ENCODE assay signal across 10 mouse cellular contexts in genomic region chr3:121170631-121171030, GRCm38 (mm10). TPM values are rescaled to one million over a fixed set of nuclear protein-coding genes. Genes with fewer than 3 reads are reported as not detected.
A peak's percentile ranks its signal among the peaks of the same experiment; 100 is the strongest.
DNase-seq lines count a peak whose midpoint lies in the region; ATAC-seq and TF ChIP-seq lines count a peak whose summit lies in the region.
"Had no signal": no experiment of that assay in that cellular context is flagged by ENCODE, and none has a peak within 500 bp of the region (broad histone marks: within the 10 kb centered on the region; RNA-seq: fewer than 3 reads in every experiment).

No protein-coding gene starts in this region.

- intact Hi-C loops in left cerebral cortex, postnatal 10 days (cut with DNase I): loop anchor here (5.0 to 10.0 kb wide), 3 partner anchors 94 to 254 kb away; partner anchors contain the start of genes Alg14 and Cnn3

- no peak for TF ChIP-seq POLR2A in lung, adult 2 months (IDR thresholded peaks at IDR 0.05; ENCODE audit: borderline replicate concordance, extremely low read depth, low read depth, low read length)

- H3K4me1 ChIP-seq in lung, embryonic 15.5 days: peaks cover 9% of the 10 kb centered on the region
- H3K4me1 ChIP-seq in lung, adult 2 months (ENCODE audit: control insufficient read depth, insufficient read depth, low read length): no peaks in the 10 kb centered on the region; the same call in 1 of the 2 replicates
- 0 out of 2 replicates have a peak, but pooled peaks cover 8% of the 10 kb centered on the region for H3K4me1 ChIP-seq in forebrain, embryonic 13.5 days
- H3K4me1 ChIP-seq in liver, embryonic 11.5 days (replicated peaks; ENCODE audit: control insufficient read depth, insufficient read depth, low read length): peaks cover 29% of the 10 kb centered on the region
- H3K4me1 ChIP-seq in stomach, postnatal 0 days (replicated peaks; ENCODE audit: control insufficient read depth, insufficient read depth): 0 out of 2 replicates have a peak, but pooled peaks cover 3% of the 10 kb centered on the region

- peak overlapping the region; percentile 63; the same call in 1 of the 2 replicates for H3K4me3 ChIP-seq in lung, embryonic 15.5 days
- no peak overlapping the region for H3K4me3 ChIP-seq in lung, adult 2 months (replicated peaks; ENCODE audit: extremely low read depth, low read depth, low read length)
- H3K4me3 ChIP-seq in forebrain, embryonic 13.5 days: peak overlapping the region; percentile 63
- peak overlapping the region; percentile 68 for H3K4me3 ChIP-seq in liver, embryonic 11.5 days (ENCODE audit: low read depth, low read length)
- peak overlapping the region; percentile 73; the same call in 1 of the 2 replicates for H3K4me3 ChIP-seq in stomach, postnatal 0 days (ENCODE audit: low read depth, low read length)

- H3K27me3 ChIP-seq in lung, embryonic 15.5 days: 0 out of 2 replicates have a peak, but pooled peaks cover 6% of the 10 kb centered on the region
- H3K27me3 ChIP-seq in forebrain, embryonic 13.5 days: no peaks in the 10 kb centered on the region
- no peaks in the 10 kb centered on the region for H3K27me3 ChIP-seq in liver, embryonic 11.5 days (replicated peaks; ENCODE audit: control insufficient read depth, insufficient read depth, low read length)
- H3K27me3 ChIP-seq in stomach, postnatal 0 days (ENCODE audit: control insufficient read depth, insufficient read depth, low read length): no peaks in the 10 kb centered on the region

- no peak for DNase-seq in lung, adult 2 months
- DNase-seq in liver, embryonic 11.5 days (ENCODE audit: low spot score): no peak
- DNase-seq in stomach, postnatal 0 days (ENCODE audit: low spot score): no peak
- DNase-seq in thymus, adult 18-20 months: no peak
- no peak for DNase-seq in left cerebral cortex, postnatal 10 days (ENCODE audit: extremely low spot score in 1 of 2, low spot score in 2 of 2)
- DNase-seq: adrenal gland, postnatal 36 days; gastrocnemius, postnatal 25 days; thymus, postnatal 25 days had no signal

- 48% methylated on average over 7 of the region's 7 CpGs for WGBS in lung, embryonic 15.5 days
- 51% methylated on average over 7 of the region's 7 CpGs for WGBS in lung, adult 2 months
- WGBS in forebrain, embryonic 13.5 days: 52% methylated on average over 7 of the region's 7 CpGs
- WGBS in liver, embryonic 11.5 days: 51% methylated on average over 7 of the region's 7 CpGs
- WGBS in stomach, postnatal 0 days: 42% methylated on average over 7 of the region's 7 CpGs

- no peaks in the 10 kb centered on the region for H3K9me3 ChIP-seq in lung, embryonic 15.5 days
- H3K9me3 ChIP-seq in forebrain, embryonic 13.5 days (replicated peaks): no peaks in the 10 kb centered on the region
- no peaks in the 10 kb centered on the region for H3K9me3 ChIP-seq in liver, embryonic 11.5 days (ENCODE audit: control insufficient read depth, low read length)
- H3K9me3 ChIP-seq in stomach, postnatal 0 days (ENCODE audit: control insufficient read depth, low read length): no peaks in the 10 kb centered on the region

- H3K4me2 ChIP-seq in lung, embryonic 15.5 days: peak overlapping the region; percentile 82
- H3K4me2 ChIP-seq in forebrain, embryonic 13.5 days: peak overlapping the region; percentile 77
- peak overlapping the region; percentile 73 for H3K4me2 ChIP-seq in liver, embryonic 11.5 days
- peak overlapping the region; percentile 91 for H3K4me2 ChIP-seq in stomach, postnatal 0 days (replicated peaks; ENCODE audit: low read depth)

- TF ChIP-seq EP300 in stomach, postnatal 0 days (optimal IDR thresholded peaks at IDR 0.05): no peak

- no peak for TF ChIP-seq CTCF in lung, adult 2 months (IDR thresholded peaks at IDR 0.05; ENCODE audit: insufficient read depth, low read length)
- no peak for TF ChIP-seq CTCF in stomach, postnatal 0 days (IDR thresholded peaks at IDR 0.05; ENCODE audit: low read depth)

- H3K9ac ChIP-seq in lung, embryonic 15.5 days: no peak overlapping the region
- H3K9ac ChIP-seq in forebrain, embryonic 13.5 days: no peak overlapping the region
- peak overlapping the region; percentile 75; the same call in 1 of the 2 replicates for H3K9ac ChIP-seq in liver, embryonic 11.5 days (ENCODE audit: low read depth, low read length)
- no peak overlapping the region for H3K9ac ChIP-seq in stomach, postnatal 0 days (ENCODE audit: low read length)

- no peaks in the 10 kb centered on the region for H3K36me3 ChIP-seq in lung, embryonic 15.5 days
- no peaks in the 10 kb centered on the region for H3K36me3 ChIP-seq in forebrain, embryonic 13.5 days (ENCODE audit: poor library complexity, severe bottlenecking)
- H3K36me3 ChIP-seq in liver, embryonic 11.5 days (ENCODE audit: control insufficient read depth, insufficient read depth, low read length): no peaks in the 10 kb centered on the region; the same call in 1 of the 2 replicates
- H3K36me3 ChIP-seq in stomach, postnatal 0 days (ENCODE audit: control insufficient read depth, insufficient read depth, low read length): no peaks in the 10 kb centered on the region

- H3K27ac ChIP-seq in lung, embryonic 15.5 days: no peak overlapping the region
- no peak overlapping the region for H3K27ac ChIP-seq in forebrain, embryonic 13.5 days
- H3K27ac ChIP-seq in liver, embryonic 11.5 days (ENCODE audit: low read depth, low read length): no peak overlapping the region
- no peak overlapping the region for H3K27ac ChIP-seq in stomach, postnatal 0 days (replicated peaks)

- no peak for ATAC-seq in lung, embryonic 15.5 days (ENCODE audit: borderline replicate concordance, extremely low read depth, low FRiP score, low TSS enrichment)
- ATAC-seq in forebrain, embryonic 13.5 days: no peak
- ATAC-seq in liver, embryonic 11.5 days (replicated peaks; ENCODE audit: low FRiP score): no peak
- no peak for ATAC-seq in stomach, postnatal 0 days (ENCODE audit: low FRiP score, low TSS enrichment)

RNA-seq across cellular contexts. Expression of gene Rwdd3, which starts 0.9 kb away (rescaled TPM):
- polyA plus RNA-seq in lung, embryonic 15.5 days (2015; fragmentation: Nextera tagmentation; extraction: Ambion mirVana): 3.4 and 3.7 TPM in 2 replicates
- polyA plus RNA-seq in lung, adult 2 months (2012; rRNA removed): 1.6 and 3.3 TPM in 2 replicates
- polyA plus RNA-seq in forebrain, embryonic 13.5 days (2015; fragmentation: Nextera tagmentation; extraction: Ambion mirVana): 22.8 and 22.9 TPM in 2 replicates
- polyA plus RNA-seq in liver, embryonic 11.5 days (2014; fragmentation: Nextera tagmentation; extraction: Ambion mirVana): 2.9 and 3.7 TPM in 2 replicates
- 7.1 and 8.7 TPM in 2 replicates for polyA plus RNA-seq in stomach, postnatal 0 days (2015; fragmentation: Nextera tagmentation; extraction: Ambion mirVana)
- 10 to 100 TPM; 14.9 to 16.5 TPM for total RNA-seq in left cerebral cortex, postnatal 10 days (2021)
